Mouse (Mus musculus): ENCODE data around the gene Grap2. TPM values are rescaled to one million over a fixed set of nuclear protein-coding genes. Genes with fewer than 3 reads are reported as not detected.

Grap2 gene
- total RNA-seq (2021), result under 1 TPM; 0.40 to 0.54 TPM
- long read RNA-seq, experiment 1, result 0 reads
- long read RNA-seq, experiment 2, result 0 reads

DNA sequence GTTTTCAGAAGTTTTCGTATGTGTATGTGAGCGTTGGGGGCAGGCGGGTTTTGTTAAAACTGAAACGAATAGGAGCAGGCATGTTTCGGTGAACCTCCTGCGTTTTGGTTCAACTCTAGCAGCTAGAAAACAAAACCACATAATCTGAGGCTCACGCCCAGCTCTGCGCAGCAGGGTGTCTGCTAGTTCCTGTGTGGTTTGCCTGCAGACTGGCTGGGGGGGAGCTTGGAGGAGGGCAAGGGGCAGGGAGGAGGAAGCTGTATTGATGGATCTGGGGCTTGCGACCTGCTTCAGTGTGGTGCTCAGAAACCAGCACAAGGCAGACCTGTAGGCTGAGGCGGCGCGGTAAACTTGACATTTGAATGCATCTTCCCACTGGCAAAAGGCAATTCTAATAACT is at the start of gene Grap2:
TSS of gene Grap2 (plus strand) at position 304 of the 400 bp plus-strand sequence.
- DNase-seq, result no peak

DNA sequence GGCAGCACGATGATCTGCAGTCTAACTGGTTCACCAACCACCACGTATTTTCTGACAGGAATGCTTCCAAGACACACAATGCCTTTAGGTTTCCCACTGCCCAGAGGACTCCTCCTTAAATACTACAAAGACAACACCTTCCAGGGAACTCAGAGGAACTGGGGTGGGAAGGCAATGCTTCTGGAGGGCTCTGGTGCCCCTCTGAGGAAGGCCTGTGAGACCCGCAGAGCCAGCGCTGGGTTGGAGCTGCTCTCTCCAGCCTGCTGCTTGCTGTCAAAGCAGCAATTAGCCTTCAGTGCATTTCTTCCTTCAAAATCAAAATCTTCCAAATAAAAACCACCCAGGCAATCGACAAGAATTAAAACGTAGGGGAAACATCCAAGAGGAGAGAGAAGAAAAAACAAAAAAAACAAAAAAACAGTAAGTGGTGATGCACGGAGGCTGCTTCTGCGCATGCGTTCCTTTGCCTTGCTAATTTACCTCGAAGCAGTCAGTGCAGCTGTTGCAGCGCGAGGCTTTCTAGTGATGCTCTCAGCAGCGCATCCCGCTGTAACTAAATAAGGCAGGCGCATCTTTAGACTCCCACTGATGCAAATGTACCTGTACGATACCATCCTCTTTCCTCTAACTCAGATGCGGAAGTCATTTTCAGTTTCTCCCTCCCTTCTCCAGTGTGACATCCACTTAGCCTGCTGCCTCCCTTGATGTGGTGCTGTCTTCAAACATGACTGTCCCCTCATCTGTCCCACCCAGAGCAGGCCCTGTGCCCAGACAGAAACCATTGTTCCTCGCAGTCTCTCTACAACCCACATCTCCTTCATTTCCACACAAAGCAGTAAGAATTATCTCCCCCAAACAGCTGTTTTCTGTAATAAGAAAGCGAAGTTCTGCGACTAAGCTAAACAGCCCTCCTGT is 42.2 kb upstream of the Grap2 start:
- no peak for DNase-seq

DNA sequence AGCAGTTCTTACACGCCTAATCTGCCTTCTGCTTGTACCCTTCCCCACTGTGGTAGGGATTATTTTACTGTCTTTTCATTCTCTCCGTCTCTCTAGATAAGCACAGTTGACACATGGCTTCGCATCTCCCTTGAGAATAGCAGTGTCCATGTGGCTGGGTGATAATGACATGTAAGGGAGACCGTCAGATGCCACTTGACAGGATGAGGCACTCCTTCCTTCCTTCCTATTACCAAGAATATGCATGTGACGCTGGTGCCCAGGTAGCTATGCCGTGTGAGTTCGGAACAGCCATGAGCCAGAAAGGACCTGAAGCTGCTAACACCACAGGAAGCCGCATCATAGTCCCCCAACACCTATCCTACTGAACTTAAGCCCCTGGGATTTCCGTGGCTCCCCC is 41.4 kb upstream of the Grap2 start:
- DNase-seq, result no peak

DNA sequence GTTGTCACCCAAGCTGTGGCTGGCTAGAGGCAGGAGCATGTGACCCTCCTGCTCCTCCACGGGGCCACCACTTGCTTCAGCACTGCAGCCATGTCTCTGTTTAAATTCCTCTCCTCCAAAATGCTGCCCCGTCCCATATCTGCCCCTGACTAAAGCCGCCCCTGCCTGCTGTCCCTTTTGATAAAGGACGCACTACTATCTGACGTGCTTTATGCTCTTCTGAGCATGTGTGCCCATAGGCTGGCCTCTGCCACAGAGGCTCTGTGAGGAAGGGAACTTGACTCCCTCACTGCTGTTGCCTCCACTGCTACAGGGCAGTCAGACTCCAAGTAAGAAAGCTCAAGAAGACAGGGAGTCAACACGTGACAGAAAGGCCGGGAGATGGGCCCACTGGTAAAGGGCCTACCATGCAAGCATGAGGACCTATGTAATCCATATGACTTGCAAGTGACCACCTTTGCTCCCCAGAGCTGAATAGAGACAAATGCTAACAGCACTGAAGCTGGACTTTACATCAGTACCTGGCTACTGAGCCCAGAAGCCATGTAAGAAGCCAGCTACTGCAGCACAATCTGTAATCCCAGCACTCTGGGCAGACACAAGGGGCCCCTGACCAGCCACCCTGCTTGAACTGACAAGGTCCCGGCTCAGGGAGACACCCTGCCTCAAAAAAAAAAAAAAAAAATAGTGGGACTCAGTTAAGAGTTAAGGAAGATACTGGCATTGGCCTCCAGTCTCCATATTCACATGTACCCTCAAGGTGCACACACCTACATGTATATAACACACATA is 39.9 kb upstream of the Grap2 start:
- DNase-seq, result no peak

DNA sequence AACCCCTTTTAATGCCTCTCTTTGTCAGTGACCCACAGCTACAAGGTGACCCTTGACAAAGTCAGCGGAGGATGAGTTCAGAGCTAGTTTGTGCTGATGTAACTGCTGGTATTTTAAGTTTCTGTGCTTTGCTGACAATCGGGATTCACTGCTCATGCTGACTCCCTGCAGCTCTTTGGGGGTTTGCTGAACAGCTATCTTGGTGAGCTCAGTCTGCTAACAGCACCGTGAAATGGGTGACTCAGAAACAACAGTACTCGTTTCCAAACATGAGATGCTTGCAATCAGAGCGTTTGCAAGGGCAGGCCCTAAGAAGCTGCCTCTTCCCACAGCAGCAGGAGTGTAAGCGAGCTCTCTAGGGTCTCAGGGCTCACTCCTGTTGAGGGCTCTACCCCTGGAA is 39.1 kb upstream of the Grap2 start:
- DNase-seq, result no peak

DNA sequence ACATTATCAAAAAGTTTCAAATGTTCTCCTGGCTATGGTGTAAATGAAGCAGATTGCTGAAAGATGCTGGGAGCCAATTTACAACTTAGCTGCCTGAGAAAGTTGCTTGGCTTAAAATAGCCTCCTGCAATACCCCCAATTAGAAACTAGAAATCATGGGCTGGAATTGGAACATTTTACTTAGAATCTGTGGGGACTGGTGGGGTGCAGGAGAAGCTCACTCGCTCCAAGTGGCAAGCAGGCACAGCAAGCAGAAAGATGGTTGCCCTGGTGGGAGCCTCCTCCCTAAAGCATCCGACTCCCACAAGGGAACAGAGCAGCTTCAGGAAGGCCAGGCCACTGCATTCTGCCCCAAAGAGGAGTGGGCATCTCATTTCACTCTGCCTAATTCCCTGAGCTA is 36.3 kb upstream of the Grap2 start:
- no peak for DNase-seq

DNA sequence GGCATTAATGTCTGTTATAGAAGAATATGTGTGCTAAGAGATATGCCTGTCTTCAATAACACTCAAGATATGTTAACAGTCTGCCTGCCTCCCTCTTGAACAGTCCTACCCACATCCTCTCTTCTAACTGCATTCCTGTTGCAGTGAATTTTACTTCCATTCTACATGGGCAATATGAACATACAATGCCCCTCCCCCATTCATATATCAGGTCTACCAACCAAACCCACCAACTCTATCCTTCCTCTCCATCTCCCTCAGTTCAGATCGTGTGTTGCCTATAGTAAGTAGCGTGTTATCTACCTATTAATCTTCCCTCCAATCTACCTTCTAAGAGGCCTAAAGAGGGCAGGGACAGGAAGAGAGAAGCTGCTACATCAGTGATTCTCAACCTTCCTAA is 34.3 kb upstream of the Grap2 start:
- no peak for DNase-seq

DNA sequence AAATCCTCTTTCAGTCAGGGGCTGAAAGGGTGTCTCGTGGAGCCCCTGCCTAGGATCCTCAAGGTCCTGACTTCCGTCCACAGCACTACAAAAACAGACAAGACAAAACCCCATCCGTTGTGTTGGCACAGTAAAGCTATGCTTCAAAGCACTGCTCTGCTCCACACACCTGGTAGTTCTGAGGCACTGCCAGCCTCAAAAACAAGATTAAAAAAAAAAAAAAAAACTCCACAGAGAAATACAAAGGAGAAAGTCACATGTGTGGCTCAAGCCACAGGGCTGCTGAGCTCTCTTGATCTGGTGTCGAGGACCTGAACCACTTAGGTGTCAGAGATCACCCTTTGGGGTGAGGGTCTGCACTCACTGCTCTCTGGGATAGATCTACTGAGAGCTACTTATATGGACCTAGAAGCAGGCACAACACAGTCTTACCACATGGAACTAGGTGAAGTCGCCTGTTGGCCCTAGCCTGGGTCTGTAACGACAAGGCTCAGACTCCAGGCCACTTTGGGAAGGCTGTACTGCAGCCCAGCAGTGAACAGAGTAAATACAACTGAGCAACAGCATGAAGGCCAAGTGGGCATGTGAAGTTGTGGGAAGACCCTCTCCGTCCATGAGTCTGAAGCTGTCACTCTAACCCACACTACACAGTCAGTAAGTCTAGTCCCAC is 33.6 kb upstream of the Grap2 start:
- no peak for DNase-seq

DNA sequence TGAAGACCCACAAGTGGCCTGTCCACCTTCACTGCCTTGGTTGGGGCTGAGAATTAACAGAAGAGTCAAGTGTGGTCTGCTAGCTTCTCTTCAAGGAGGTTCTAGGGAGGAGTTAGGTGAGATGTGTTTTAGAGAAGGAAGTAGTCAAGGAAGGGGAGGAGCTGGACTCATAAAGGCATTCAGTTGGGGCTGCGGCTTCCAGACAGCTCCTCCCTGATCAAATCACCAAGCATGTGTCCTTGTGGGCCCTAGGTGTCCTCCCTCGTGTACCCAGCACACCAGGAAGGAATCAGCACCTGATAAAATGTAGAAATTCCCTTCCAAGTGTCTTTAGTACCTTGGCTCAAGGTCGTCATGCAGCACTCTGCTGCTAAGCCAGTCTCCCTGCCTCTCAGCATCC is 28.3 kb upstream of the Grap2 start:
- DNase-seq, result no peak

DNA sequence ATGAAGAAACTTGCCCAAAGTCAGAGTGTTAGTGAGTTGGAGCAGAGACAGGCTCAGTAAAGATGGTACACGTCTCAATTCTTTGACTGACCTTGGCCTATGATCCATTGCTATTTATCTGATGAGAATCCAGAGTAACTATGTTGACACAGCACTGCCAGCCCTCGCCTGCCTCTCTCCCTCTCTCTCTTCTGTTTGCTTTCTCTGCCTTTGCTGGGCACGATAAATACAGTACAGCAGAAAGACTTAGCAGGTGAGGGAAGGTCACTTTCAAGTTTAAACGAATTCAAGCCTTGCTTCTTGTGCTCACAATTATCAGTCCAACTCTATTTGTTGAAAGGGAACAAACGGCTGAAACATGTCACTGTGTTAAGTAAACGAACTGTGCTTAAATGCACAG is 27.0 kb upstream of the Grap2 start:
- no peak for DNase-seq

DNA sequence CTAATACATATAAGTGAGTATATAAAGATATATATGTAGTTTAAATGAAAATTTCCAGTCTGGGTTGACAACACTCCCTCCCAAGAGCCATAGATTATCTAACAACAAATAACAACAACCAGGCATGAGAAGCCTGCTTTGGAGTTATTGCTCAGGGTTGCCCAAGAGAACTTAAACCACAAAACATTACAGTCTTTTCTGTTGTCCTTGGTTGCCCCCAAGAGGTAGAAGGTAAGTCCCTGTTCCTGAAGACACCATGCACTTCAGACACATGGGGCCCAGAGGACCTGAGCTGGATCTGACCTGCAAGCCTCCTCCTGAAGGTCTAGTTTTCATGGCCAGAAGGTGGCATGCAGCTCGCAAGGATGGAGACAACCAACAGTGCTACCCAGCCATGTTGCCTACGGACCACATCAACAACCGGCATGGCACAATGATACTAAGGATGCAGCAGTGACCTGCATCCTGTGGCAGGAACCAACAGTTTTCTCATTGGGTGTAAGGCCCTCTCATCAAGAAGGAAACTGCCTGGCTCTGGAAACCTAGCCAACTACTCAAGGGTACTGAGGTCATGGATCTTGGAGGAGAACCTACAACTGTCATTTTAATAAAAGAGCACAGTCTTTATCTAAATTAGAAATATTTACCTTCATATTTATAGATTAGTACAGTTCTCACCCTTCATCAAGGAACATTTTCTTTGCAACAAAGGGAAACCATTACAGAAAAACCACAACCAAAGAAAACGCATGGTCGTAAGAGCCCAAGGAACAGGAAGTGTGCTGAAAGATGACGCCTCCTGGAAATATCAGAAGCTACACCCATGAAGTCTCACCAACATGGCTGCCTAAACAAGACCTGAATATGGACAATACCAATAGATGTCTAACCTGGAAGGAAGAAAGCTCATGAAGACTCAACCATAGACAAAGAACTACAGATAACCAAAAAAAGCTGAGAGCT is 17.3 kb upstream of the Grap2 start:
- DNase-seq, result no peak

DNA sequence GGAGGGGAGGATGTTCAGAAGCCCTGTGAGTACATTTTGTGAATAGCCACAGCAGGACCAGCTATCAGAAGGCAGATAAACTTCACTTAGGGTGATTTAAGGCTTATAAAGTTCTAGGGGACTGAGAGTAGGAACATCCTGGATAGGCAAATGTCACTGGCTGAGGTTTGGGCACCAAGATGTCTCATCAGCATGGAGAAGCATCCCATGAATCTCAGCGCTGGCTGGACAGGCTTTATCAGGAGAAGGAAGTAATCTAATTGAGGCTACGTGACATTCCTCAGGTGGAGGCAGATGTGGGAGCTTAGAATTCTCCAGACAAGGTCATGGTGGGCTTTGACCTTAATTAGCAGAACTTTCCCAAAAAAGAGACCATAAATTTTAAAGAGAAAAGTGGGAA is 16.4 kb upstream of the Grap2 start:
- DNase-seq, result no peak

DNA sequence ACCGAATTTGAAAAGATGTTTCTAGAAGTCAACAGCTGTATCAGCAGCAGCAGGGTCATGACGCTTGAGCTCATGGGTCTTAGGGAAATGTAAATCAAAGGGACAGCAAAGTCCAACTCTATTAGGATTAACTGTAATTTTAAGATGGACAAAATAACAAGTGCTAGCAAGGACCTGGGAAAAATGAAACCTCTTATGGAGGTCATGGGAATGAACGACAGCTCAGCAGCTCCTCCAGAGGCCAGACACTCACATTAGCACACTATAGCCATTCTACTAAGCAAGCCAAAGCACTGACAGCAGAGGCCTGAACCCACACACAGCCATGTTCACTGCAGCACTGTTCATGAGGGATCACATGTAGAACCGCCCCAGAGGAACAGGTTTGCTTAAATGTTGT is 14.6 kb upstream of the Grap2 start:
- no peak for DNase-seq

DNA sequence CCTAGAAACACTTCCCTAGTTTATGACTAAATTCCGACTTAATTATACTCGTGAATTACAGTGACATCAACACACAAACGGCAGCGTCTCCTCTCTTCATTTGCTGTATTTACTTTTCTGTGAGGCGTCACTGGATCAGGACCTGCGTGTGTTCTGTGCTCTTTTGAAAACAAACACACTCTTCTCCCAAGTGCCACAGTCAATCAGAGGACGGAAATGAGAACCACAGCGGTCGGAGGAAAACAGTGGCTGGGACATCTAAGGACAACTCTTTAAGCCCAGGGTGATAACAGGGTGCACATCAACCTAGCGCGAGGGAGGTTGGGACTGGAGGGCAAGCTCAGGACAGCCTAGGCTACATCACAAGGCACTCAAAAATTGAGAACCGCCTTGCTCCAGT is 12.9 kb upstream of the Grap2 start:
- no peak for DNase-seq

DNA sequence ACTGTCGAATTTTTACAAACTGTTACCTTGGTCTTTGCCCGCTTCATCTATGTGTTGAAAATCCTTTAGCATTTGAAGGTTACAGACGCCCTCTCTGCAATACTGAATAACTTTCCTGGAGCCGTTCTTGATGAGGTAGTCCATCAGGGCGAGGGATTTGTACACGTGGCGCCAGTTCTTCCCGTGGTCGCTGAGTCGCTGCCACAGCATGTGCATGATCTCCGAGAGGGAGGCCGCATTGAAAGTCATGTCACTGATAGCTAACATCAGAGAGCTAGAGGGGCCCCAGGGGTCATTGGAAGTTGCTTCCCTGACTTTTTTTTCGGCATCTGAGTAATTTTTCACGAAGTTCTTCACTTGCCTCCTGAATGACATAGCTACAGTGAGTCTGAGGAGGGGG is 12.4 kb upstream of the Grap2 start:
- no peak for DNase-seq

DNA sequence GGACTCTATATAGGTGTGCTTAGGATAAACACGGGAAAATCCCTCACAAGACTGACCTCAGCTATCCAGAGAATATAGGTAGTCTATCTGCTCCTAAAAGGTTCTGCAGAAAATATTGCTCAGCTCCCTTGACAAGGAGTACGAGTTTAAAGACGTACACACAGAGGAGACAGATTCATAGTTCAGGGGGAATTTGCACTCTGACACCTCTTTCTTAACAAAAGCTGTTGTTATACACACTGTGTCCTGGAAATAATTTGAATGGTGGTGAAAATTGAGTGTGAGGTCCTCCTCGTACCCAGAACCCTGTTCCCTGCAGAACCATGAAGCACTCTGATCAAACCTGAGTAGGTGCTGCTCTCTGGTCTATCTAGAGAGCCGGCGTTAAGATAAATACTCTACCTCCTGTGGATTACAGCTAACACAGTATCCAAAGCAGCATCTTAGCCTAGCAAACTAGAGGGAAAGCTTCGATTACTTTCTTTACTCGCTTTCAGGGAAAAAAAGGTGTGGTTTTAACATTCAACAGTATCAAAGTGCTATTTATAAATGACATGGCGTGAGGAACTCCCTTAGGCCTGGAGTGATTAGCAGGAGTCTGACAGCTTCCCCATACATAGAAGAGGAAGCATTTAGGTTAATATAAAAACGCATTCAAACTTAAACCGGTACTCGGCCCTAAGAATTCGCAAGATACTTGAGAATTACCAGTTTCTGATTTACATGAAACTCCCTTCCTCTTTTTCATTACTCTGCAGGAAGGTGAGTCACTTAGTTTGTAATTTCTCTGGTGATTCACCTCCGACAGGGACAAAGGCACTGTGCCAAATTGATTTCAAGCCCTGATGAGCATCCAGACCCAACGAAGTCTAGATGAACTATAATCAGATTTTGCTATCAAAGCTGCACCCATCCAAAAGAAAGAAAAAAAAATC is 11.5 kb upstream of the Grap2 start:
- DNase-seq, result no peak

DNA sequence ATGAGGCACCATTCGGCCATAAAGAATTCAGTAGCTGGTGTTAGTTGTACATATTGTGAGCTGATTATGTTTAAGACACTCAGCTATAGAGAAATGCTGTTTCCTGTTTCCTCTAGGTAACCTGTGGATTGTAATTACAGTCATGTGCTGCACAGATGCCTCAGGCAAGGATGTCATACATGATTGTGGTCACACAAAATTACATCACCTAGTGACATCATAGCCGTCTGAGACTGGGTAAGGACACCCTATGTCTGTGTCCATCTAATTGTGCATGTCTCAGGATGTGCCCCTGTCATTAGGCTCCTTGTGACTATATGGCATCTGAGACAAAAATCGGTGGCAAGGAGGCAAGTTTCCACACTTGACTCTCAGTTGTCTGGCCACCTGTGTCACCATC is 9.9 kb upstream of the Grap2 start:
- no peak for DNase-seq

DNA sequence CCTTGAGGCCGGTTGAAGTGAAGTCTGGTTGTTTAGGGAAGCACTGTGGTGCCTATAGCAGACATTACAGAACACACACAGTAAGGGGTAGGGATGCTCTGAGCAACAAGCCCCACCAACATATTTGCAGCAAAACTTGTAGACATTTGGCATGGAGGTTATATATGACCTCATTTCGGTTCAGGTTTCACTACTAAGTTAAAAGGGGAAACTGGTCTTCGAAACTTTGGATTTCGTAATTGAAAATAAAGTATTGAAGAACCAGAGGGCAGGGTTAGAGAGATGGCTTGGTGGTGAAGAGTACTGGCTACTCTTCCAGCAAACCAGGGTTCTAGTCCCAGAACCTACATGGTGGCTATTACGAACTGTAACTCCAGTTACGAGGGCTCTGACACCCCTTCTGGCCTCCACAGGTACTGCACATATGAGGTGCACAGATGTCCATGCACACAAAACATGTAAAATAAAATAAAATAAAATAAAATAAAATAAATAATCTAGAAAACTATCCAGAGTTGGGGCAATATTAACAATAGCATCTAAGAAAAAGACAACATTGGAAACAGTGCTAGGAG is 8.7 kb upstream of the Grap2 start:
- no peak for DNase-seq

DNA sequence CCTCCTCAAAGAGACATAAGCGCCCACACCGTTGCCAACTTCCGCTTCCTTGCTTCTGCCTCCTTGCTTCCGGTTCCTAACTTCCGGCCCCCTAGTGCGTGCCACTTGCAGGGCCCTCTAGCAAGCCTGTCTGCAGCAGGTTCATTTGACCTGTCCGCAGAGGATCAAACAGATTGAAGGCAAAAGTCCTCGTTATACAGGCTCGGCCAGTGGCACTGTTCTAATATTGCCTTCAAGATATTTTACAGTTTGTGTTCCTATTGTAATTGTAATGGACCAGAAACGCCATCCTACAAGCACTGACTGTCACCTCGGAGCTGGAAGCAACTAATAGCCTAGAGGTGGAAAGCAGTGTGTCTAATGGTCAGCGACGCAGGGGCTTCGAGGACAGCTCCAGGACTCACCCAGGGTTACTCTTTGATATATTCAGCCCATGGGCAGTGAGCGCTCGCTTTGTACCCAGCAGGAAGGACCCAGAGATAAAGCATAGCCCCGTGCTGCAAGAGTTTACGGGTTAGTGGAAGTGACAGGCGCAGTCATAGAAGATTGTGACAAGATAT is 7.2 kb upstream of the Grap2 start, which contains the start of gene Enthd1:
TSS of gene Enthd1 (minus strand) at position 51 of the 560 bp plus-strand sequence.
- DNase-seq, result no peak

DNA sequence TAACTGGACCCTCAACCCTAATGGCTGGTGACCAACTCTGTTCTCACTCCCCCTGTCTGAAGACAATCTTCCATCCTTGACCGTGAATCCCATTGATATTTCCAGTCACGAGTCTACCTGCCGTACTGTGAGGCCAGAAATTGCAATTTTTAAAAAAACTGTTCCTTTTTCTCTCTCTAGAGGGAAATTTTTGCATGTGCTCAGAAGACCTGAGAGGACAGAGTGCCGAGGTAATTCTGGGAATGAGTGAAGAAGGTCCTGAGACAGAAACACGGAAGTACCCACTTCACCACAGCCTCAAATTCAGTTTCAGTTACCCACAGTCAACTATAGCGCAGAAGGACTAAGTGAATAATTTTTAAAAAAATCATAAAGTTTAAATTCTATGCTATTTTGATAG is 5.7 kb upstream of the Grap2 start:
- no peak for DNase-seq

Measured in gastrocnemius, postnatal 10 days (tissue).